Mouse (Mus musculus) brain, embryonic 14.5 days (tissue): ENCODE measurements around the gene Spin1.

Experiments
- CTCF ChIP-seq: fragments of 200-500 bp; IDR thresholded peaks from 2 replicates; pipeline ENCODE4 v1.5.1; 2012; ENCODE audit warnings: inconsistent platforms, mild to moderate bottlenecking, moderate library complexity, borderline replicate concordance; ENCODE audit not compliant: insufficient read depth, insufficient read length; ENCODE audit errors: extremely low read depth
- POLR2A ChIP-seq: fragments of 200-500 bp; IDR thresholded peaks from 2 replicates; pipeline ENCODE4 v1.6.1; 2012; ENCODE audit warnings: mild to moderate bottlenecking, inconsistent platforms, borderline replicate concordance; ENCODE audit not compliant: poor library complexity, insufficient read depth, insufficient read length, severe bottlenecking; ENCODE audit errors: extremely low read depth

GRCm38 (mm10) chr13:51121966-51122365 lies 21.3 kb downstream of the Spin1 start:
- TF ChIP-seq CTCF (no peak), POLR2A (no peak)
